Comparison of ENCODE assay signal across 9 mouse cellular contexts in the genomic region with DNA sequence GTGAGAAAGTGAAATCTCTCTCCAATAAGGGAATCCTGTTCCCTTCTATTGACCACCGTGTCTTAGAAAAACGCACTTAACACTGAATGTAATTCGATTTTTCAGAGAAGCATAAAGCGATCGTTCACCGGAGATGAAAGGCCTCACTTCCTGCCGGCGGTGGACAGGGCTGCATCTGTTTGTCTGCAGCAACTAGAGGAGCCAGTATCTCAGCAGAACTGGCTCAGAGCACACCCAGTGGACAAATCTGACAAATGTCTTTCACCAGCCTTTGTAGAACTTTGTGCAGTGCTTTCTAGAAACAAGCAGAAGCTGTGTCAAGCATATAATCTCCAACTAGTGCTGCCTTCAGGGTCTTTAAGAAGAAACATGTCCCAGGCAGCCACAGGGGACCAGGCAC. TPM values are rescaled to one million over a fixed set of nuclear protein-coding genes. Genes with fewer than 3 reads are reported as not detected.
DNase-seq lines count a peak whose midpoint lies in the region; ATAC-seq and TF ChIP-seq lines count a peak whose summit lies in the region.
"Had no signal": no experiment of that assay in that cellular context is flagged by ENCODE, and none has a peak within 500 bp of the region (broad histone marks: within the 10 kb centered on the region; RNA-seq: fewer than 3 reads in every experiment).

No protein-coding gene starts in this region.

- peak; percentile 13 to 24 for DNase-seq in left cerebral cortex, adult 18-20 months (ENCODE audit: low spot score in 2 of 2)
- no peak for DNase-seq in left cerebral cortex, postnatal 36 days (ENCODE audit: low spot score in 2 of 2)
- DNase-seq in forebrain, embryonic 14.5 days (ENCODE audit: low spot score) = peak; percentile 61
- peak; percentile 75 for DNase-seq in midbrain, embryonic 14.5 days
- no peak for DNase-seq in right cerebral cortex, postnatal 25 days
- DNase-seq in cerebellum, adult 2 months = no peak
- no peak for DNase-seq in gastrocnemius, postnatal 4 days (ENCODE audit: low spot score in 2 of 2)

- H3K9me3 ChIP-seq in forebrain, embryonic 14.5 days (replicated peaks; ENCODE audit: control insufficient read depth, low read length) = no peaks in the 10 kb centered on the region
- H3K9me3 ChIP-seq in midbrain, embryonic 14.5 days (ENCODE audit: control insufficient read depth, low read length) = no peaks in the 10 kb centered on the region
- H3K9me3 ChIP-seq: liver, embryonic 15.5 days had no signal

- no peak for TF ChIP-seq CTCF in cerebellum, adult 2 months (IDR thresholded peaks at IDR 0.05; ENCODE audit: borderline replicate concordance, insufficient read depth, low read depth, low read length)

- 0 out of 2 replicates have a peak, but pooled peaks cover 5% of the 10 kb centered on the region for H3K4me1 ChIP-seq in forebrain, embryonic 14.5 days (ENCODE audit: control insufficient read depth, insufficient read depth, low read length)
- H3K4me1 ChIP-seq in midbrain, embryonic 14.5 days (ENCODE audit: control insufficient read depth, insufficient read depth, low read length) = 0 out of 2 replicates have a peak, but pooled peaks cover 15% of the 10 kb centered on the region
- peaks cover 7% of the 10 kb centered on the region for H3K4me1 ChIP-seq in cerebellum, adult 2 months (ENCODE audit: control insufficient read depth, insufficient read depth, low read length)
- H3K4me1 ChIP-seq: liver, embryonic 15.5 days had no signal

- WGBS in forebrain, embryonic 14.5 days = 10% methylated on average over 8 of the region's 8 CpGs
- 8% methylated on average over 8 of the region's 8 CpGs for WGBS in midbrain, embryonic 14.5 days
- WGBS in cerebellum, adult 2 months = 11% methylated on average over 8 of the region's 8 CpGs

- no peak overlapping the region for H3K4me3 ChIP-seq in forebrain, embryonic 14.5 days (ENCODE audit: low read depth, low read length)
- no peak overlapping the region for H3K4me3 ChIP-seq in midbrain, embryonic 14.5 days (replicated peaks; ENCODE audit: low read depth, low read length)
- no peak overlapping the region for H3K4me3 ChIP-seq in cerebellum, adult 2 months (replicated peaks; ENCODE audit: insufficient read depth, low read depth, low read length)
- H3K4me3 ChIP-seq: liver, embryonic 15.5 days had no signal

- TF ChIP-seq POLR2A in cerebellum, adult 2 months (IDR thresholded peaks at IDR 0.05; ENCODE audit: borderline replicate concordance, insufficient read depth, low read length) = no peak

- 0 out of 2 replicates have a peak overlapping the region, but pooled peaks have one; percentile 4 for H3K9ac ChIP-seq in forebrain, embryonic 14.5 days (ENCODE audit: low read length)
- no peak overlapping the region for H3K9ac ChIP-seq in midbrain, embryonic 14.5 days (replicated peaks; ENCODE audit: low read length)
- H3K9ac ChIP-seq: liver, embryonic 15.5 days had no signal

- H3K27ac ChIP-seq in forebrain, embryonic 14.5 days (ENCODE audit: low read depth, low read length) = no peak overlapping the region
- H3K27ac ChIP-seq in midbrain, embryonic 14.5 days (replicated peaks; ENCODE audit: low read depth, low read length) = 0 out of 2 replicates have a peak overlapping the region, but pooled peaks have one; percentile 20
- no peak overlapping the region for H3K27ac ChIP-seq in cerebellum, adult 2 months (ENCODE audit: insufficient read depth, low read length)
- H3K27ac ChIP-seq: liver, embryonic 15.5 days had no signal

- peak; percentile 59 for ATAC-seq in activated CD4-positive, CD25-positive, alpha-beta regulatory T cell, adult 4 months
- ATAC-seq in forebrain, embryonic 14.5 days = peak; percentile 44; the same call in 1 of the 2 replicates
- no peak; the same call in 1 of the 2 replicates for ATAC-seq in midbrain, embryonic 14.5 days (ENCODE audit: low FRiP score, low TSS enrichment)

- no peak overlapping the region for H3K4me2 ChIP-seq in forebrain, embryonic 14.5 days (ENCODE audit: low read length)
- H3K4me2 ChIP-seq in midbrain, embryonic 14.5 days (ENCODE audit: low read length) = peak overlapping the region; percentile 37
- H3K4me2 ChIP-seq: liver, embryonic 15.5 days had no signal

- H3K36me3 ChIP-seq in forebrain, embryonic 14.5 days (ENCODE audit: control insufficient read depth, insufficient read depth, low read length) = no peaks in the 10 kb centered on the region
- no peaks in the 10 kb centered on the region for H3K36me3 ChIP-seq in midbrain, embryonic 14.5 days (ENCODE audit: control insufficient read depth, insufficient read depth, low read length)
- H3K36me3 ChIP-seq: liver, embryonic 15.5 days had no signal

- H3K27me3 ChIP-seq in forebrain, embryonic 14.5 days (replicated peaks; ENCODE audit: control insufficient read depth, insufficient read depth, low read length) = no peaks in the 10 kb centered on the region
- no peaks in the 10 kb centered on the region for H3K27me3 ChIP-seq in midbrain, embryonic 14.5 days (ENCODE audit: control insufficient read depth, insufficient read depth, low read length)
- H3K27me3 ChIP-seq in cerebellum, adult 2 months (ENCODE audit: control insufficient read depth, insufficient read depth, low read length) = no peaks in the 10 kb centered on the region

- intact Hi-C loops in left cerebral cortex, postnatal 36 days (cut with DNase I) = no loop called here

RNA-seq across cellular contexts. Expression of gene Tmem220, which starts 14.5 kb away (rescaled TPM):
- total RNA-seq in left cerebral cortex, adult 18-20 months (2021) = under 1 TPM; 0.70 to 0.91 TPM
- total RNA-seq in left cerebral cortex, postnatal 36 days (2021) = under 1 TPM; 0.27 to 0.68 TPM
- 1 to 10 TPM in 1 of 2 experiments, under 1 TPM in 1; 0.63 to 1.0 TPM for polyA plus RNA-seq in activated CD4-positive, CD25-positive, alpha-beta regulatory T cell, adult 4 months (2017; shearing (Covaris generic))
- 0.36 and 0.62 TPM in 2 replicates for polyA plus RNA-seq in forebrain, embryonic 14.5 days (2014; fragmentation: Nextera tagmentation; extraction: Ambion mirVana)
- polyA plus RNA-seq in midbrain, embryonic 14.5 days (2014; fragmentation: Nextera tagmentation; extraction: Ambion mirVana) = 0.30 and 0.50 TPM in 2 replicates
- polyA plus RNA-seq in cerebellum, adult 2 months (2012; rRNA removed) = 0.75 and 1.5 TPM in 2 replicates
- total RNA-seq in gastrocnemius, postnatal 4 days (2021) = 1 to 10 TPM; 2.3 to 2.6 TPM

RNA-seq across cellular contexts. Expression of gene Adprm, which starts 42.0 kb away (rescaled TPM):
- total RNA-seq in left cerebral cortex, adult 18-20 months (2021) = 10 to 100 TPM; 24.3 to 27.5 TPM
- total RNA-seq in left cerebral cortex, postnatal 36 days (2021) = 10 to 100 TPM; 24.8 to 26.7 TPM
- polyA plus RNA-seq in activated CD4-positive, CD25-positive, alpha-beta regulatory T cell, adult 4 months (2017; shearing (Covaris generic)) = 10 to 100 TPM; 66.8 to 67.3 TPM
- polyA plus RNA-seq in forebrain, embryonic 14.5 days (2014; fragmentation: Nextera tagmentation; extraction: Ambion mirVana) = 35.4 and 38.8 TPM in 2 replicates
- polyA plus RNA-seq in midbrain, embryonic 14.5 days (2014; fragmentation: Nextera tagmentation; extraction: Ambion mirVana) = 29.3 and 36.6 TPM in 2 replicates
- polyA plus RNA-seq in cerebellum, adult 2 months (2012; rRNA removed) = 28.9 and 29.0 TPM in 2 replicates
- 10 to 100 TPM; 14.9 to 15.8 TPM for total RNA-seq in gastrocnemius, postnatal 4 days (2021)

RNA-seq across cellular contexts. Expression of gene Sco1, which starts 42.0 kb away (rescaled TPM):
- total RNA-seq in left cerebral cortex, adult 18-20 months (2021) = 10 to 100 TPM; 10.8 TPM
- total RNA-seq in left cerebral cortex, postnatal 36 days (2021) = 10 to 100 TPM in 1 of 2 experiments, 1 to 10 TPM in 1; 9.0 to 12.1 TPM
- polyA plus RNA-seq in activated CD4-positive, CD25-positive, alpha-beta regulatory T cell, adult 4 months (2017; shearing (Covaris generic)) = 1 to 10 TPM; 6.9 to 8.9 TPM
- 9.3 and 10.3 TPM in 2 replicates for polyA plus RNA-seq in forebrain, embryonic 14.5 days (2014; fragmentation: Nextera tagmentation; extraction: Ambion mirVana)
- 11.3 and 13.1 TPM in 2 replicates for polyA plus RNA-seq in midbrain, embryonic 14.5 days (2014; fragmentation: Nextera tagmentation; extraction: Ambion mirVana)
- polyA plus RNA-seq in cerebellum, adult 2 months (2012; rRNA removed) = 7.4 and 8.6 TPM in 2 replicates
- 10 to 100 TPM; 13.7 to 14.3 TPM for total RNA-seq in gastrocnemius, postnatal 4 days (2021)

RNA-seq across cellular contexts. Expression of gene Tmem238l, which starts 54.0 kb away (rescaled TPM):
- total RNA-seq in left cerebral cortex, adult 18-20 months (2021) = not detected
- not detected for total RNA-seq in left cerebral cortex, postnatal 36 days (2021)
- not detected for polyA plus RNA-seq in activated CD4-positive, CD25-positive, alpha-beta regulatory T cell, adult 4 months (2017; shearing (Covaris generic))
- polyA plus RNA-seq in forebrain, embryonic 14.5 days (2014; fragmentation: Nextera tagmentation; extraction: Ambion mirVana) = not detected in 2 replicates
- not detected in 2 replicates for polyA plus RNA-seq in midbrain, embryonic 14.5 days (2014; fragmentation: Nextera tagmentation; extraction: Ambion mirVana)
- polyA plus RNA-seq in cerebellum, adult 2 months (2012; rRNA removed) = not detected in 2 replicates
- not detected for total RNA-seq in gastrocnemius, postnatal 4 days (2021)
- polyA plus RNA-seq: liver, embryonic 15.5 days had no signal

Comparison
In these comparisons a context has a peak if more than half of its experiments do, and no peak if none do; other contexts are left out.
1. DNase-seq: peak in left cerebral cortex, adult 18-20 months (2 of 2), forebrain, embryonic 14.5 days (single experiment) and midbrain, embryonic 14.5 days (single experiment); none in left cerebral cortex, postnatal 36 days (0 of 2), right cerebral cortex, postnatal 25 days (single experiment), cerebellum, adult 2 months (0 of 2) and gastrocnemius, postnatal 4 days (0 of 2).